Mouse (Mus musculus) erythroblast, adult 5-6 weeks (primary cell): Measurements from ENCODE around the gene Treml2. TPM values are rescaled to one million over a fixed set of nuclear protein-coding genes. Genes with fewer than 3 reads are reported as not detected.

ENCODE experiments used
- ATAC-seq: replicated peaks from 2 replicates; pipeline ENCODE4 v1.8.0; 2016; ENCODE audit warnings: moderate number of reproducible peaks, mild to moderate bottlenecking, moderate TSS enrichment, inconsistent platforms; ENCODE audit not compliant: poor library complexity, low FRiP score, severe bottlenecking
- total RNA-seq, 2 experiments: library from RNA; stranded (forward) in 1 of 2; stranded (reverse) in 1 of 2; fragments of 150-400 nt in 1 of 2; fragments of 200-764, 138-1000 nt in 1 of 2; gene quantifications; 2 replicates each; pipeline versions ENCODE4 v1.2.3 to v1.2.4; 2015 to 2017; ENCODE audit warnings: low replicate concordance in 2 of 2

Gene Treml2
- total RNA-seq (2015; ENCODE audit: low replicate concordance) (13.4 and 26.1 TPM in 2 replicates), total RNA-seq (2017; ENCODE audit: low replicate concordance) (13.8 and 15.1 TPM in 2 replicates)

DNA sequence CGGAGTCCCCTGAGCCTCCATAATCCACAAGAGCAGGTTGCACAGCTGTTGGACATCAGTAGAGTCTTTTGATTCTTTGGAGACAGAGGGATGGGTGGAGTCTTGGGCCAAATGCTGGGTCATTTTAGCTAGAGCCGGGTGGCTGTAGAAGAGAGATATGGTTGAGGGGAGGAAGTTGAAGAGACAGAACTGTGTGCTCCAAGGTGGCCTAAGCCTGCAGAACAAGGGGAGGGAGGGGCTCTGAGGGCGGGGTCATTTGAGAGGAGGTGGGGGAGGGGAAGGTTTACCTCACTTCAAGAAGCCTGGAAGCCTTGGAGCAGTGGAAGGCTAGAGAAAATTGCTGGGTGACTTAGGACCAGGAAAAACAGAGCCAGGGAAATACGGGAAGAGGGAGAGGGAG, at the start of gene Treml2:
TSS of gene Treml2 (plus strand) at position 296 of the 400 bp plus-strand sequence.
- peak; percentile 70 for ATAC-seq

DNA sequence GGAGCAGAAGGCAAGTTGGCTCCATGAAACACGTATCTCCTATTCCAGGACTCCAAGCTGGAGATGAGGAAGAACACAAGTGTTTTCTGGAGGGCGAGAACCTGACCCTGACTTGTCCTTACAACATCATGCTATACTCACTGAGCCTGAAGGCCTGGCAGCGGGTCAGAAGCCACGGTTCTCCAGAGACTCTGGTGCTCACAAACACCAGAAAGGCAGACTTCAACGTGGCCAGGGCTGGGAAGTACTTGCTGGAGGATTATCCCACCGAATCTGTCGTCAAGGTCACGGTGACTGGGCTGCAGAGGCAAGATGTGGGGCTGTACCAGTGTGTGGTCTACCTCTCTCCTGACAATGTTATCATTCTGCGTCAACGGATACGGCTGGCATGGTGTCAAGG, 49.8 kb upstream of the Treml2 start:
- no peak for ATAC-seq

- no peak for ATAC-seq
These were observed 48.7 kb upstream of the Treml2 start for GRCm38 (mm10) chr17:48250631-48251030.

DNA sequence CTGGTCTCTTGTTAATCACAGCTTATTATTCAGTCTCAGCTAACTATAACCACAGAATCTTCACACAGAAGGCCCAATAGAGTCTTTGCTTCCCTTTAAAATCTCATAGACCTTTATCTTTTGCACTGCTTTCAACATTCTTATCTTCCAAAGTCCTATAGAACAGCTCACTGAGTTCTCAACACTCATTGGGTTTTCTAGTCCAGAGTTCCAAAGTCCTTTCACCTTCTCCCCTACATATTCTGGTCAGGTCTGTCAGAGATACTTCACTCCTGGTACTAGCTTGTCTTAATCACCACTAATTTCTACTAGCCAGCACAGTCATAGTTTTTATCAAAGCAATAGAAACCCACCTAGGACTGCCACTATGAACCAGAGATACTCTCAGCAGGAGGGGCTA, 42.7 kb upstream of the Treml2 start:
- no peak for ATAC-seq

- no peak for ATAC-seq
These were observed 37.4 kb upstream of the Treml2 start for GRCm38 (mm10) chr17:48261868-48262267.

DNA sequence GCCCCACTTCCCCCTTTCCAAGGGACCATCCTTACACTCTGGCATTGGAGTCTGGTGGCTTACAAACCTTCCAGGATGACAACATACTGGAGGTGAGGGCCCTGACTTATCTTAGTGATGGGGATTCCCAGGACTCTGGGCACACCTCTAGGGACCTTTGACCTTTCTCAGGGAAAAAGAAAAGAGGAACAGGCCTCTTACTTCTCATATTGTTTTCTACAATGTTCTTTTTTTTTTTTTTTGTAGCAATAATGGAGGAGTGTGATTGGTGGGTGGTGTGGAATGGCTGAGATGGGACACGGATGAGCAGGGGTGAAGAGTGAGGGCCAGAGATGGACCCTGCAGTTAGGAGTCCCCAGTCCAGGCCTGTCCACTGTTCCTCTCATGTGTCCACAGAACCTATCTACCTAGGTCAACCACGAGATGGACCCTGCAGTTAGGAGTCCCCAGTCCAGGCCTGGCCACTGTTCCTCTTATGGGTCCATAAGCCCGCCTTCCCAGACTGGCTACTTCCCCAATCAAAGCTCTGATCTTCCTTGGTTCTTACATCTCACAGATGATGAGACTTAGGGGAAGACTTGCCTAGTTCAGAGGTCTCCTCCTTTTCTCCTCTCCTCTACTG, 35.4 kb upstream of the Treml2 start, which contains the start of gene Treml4:
TSS of gene Treml4 (plus strand) at position 555 of the 622 bp plus-strand sequence.
- ATAC-seq = no peak

DNA sequence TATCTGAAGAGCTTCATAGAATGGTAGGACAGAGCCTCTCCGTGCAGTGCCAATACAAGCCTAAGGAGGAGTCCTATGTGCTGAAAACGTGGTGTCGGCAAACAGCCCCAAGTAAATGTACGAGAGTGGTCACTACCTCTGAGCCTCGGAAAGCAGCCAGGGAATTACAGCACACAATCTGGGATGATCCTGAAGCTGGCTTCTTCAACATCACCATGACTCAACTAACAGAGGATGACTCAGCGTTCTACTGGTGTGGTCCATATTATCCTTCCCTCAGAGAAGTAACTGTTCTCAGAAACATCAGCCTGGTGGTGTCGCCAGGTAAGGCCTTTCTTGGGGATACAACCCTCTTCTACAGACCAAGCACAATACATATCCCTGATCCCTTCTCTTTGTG, 34.6 kb upstream of the Treml2 start:
- ATAC-seq = peak; percentile 88

DNA sequence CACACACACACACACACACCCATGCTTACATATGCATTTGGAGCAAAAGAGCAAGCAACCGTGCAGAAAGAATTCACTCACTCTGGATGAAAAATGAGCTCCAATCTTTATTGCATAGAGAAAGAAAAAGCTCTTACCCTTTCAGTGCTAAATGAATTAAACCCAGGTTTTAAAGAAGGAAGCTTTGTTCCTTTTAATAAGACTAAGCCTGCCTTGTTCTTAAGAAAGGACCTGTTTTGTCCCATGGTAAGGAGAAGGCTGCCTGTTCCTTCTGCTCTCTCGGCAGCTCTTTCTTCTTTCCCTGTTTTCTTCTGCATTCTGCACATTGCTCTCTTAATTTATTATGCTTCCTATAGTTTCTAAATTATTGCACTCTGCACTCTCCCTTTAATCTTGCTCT, 33.2 kb upstream of the Treml2 start:
- ATAC-seq = no peak

DNA sequence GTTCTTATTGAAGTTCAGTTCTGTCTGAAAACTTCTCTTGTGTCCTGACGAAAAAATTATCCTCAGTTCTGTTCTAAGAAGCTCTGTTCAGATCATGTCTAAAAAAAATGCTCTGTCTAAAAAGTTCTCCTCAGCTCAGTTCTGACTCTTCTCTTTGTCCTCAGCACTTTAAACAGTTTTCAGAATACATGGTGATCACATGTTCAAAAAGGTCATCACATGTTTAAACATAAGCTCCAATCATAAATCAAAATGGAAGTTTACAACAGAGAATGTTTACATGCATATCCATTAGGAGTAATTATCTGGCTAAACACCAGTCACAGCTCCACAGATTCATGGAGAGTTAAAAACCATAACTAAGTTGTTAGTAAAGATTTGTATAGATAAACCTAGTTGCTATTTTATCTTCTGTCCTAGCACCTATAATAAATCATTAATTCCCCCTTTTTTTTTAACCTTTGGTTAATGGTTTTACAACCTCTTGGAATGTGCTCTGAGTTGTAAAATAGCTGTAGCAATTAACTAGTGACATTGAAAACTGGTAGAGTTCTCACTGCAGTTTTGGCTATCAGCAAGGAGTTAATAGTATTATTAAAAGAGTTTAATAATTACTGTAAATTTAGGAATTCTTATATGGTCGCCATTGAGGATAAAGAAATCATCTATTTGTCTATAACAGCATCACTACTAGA, 32.5 kb upstream of the Treml2 start:
- no peak for ATAC-seq

- ATAC-seq = no peak
These were observed 31.7 kb upstream of the Treml2 start for GRCm38 (mm10) chr17:48267591-48267990.

- ATAC-seq = no peak
These were observed 31.0 kb upstream of the Treml2 start for GRCm38 (mm10) chr17:48268276-48268675.

GRCm38 (mm10) chr17:48269833-48270232, 29.5 kb upstream of the Treml2 start:
- no peak for ATAC-seq

GRCm38 (mm10) chr17:48272158-48272557, 27.1 kb upstream of the Treml2 start:
- peak; percentile 92 for ATAC-seq

DNA sequence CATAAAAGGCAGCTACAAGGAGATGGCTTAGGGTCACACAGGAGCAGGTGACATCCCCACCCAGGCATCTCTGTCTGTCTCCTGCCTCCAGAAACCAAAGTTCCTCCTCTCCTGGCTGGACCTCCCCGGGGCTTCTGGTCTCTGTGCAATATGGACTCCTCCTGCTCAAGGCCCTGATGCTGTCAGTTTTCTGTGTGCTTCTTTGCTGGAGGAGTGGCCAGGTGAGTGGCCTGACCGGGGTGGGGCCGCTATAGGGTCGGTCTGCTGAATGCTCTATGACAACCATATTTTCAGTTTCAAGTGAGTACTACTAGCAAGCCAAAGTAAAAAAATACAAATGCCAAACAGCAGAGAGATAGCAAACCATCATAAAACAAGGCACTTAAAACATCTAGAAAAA, 26.7 kb upstream of the Treml2 start:
- peak; percentile 40 for ATAC-seq

GRCm38 (mm10) chr17:48274098-48274497, 25.2 kb upstream of the Treml2 start:
- no peak for ATAC-seq

DNA sequence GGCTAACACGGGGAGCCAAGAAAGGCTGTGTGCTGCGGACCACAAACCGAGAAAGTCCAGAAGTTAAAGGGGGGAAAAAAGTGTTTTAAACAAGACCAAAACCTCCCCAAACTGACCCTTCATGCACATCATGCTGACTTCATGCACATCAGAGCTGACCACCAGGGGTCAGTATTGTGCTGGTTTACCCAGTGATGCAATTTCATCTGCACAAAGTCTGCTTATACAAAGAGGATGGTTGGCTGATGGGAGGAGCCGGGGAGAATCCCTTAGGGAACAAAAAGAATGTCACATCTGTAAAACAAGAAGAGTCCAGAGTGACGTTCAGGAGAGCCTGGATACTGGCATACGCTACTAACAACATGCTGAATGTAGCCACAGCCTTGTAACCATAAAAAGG, 24.4 kb upstream of the Treml2 start:
- ATAC-seq = peak; percentile 64

DNA sequence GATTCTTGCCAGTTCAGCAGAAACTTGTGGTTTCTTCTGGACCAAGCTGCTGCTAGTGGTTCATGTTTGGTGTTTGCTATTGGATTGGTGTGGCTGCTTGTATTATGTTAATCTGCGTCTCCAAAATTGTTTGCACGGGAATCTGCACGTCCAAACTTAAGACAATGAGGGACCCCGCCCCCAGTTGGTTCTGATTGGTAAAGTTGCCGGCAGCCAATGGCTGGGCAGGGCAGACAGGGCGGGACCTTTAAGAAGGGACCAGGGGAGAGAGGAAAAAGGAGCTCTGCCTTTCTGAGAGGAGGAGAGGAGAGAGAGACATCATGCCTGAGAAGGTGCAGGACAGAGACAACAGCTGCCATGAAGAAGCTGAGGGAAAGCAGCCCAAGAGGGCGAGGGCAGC, 23.6 kb upstream of the Treml2 start:
- ATAC-seq = no peak

DNA sequence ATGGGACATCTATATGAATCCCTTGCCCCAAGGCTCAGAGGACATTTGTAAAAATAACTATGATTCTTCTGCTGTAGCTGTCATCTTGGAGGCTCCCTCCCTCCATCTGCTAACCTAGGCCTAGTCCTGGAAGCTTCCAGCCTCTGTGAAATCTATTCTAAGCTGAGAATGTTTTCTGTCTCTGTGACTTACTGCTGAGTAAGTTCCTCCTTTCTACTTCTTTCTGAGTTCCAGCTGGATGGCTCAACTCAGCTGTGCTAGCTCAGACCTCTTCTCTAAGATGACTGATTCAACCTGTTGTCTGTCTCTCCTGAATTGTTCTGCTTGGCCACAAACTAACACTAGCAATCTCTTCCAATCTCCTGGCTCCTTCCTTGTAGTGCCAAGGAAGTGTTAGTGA, 20.9 kb upstream of the Treml2 start:
- ATAC-seq = no peak

- ATAC-seq = no peak
These were observed 20.3 kb upstream of the Treml2 start for GRCm38 (mm10) chr17:48279002-48279401.

DNA sequence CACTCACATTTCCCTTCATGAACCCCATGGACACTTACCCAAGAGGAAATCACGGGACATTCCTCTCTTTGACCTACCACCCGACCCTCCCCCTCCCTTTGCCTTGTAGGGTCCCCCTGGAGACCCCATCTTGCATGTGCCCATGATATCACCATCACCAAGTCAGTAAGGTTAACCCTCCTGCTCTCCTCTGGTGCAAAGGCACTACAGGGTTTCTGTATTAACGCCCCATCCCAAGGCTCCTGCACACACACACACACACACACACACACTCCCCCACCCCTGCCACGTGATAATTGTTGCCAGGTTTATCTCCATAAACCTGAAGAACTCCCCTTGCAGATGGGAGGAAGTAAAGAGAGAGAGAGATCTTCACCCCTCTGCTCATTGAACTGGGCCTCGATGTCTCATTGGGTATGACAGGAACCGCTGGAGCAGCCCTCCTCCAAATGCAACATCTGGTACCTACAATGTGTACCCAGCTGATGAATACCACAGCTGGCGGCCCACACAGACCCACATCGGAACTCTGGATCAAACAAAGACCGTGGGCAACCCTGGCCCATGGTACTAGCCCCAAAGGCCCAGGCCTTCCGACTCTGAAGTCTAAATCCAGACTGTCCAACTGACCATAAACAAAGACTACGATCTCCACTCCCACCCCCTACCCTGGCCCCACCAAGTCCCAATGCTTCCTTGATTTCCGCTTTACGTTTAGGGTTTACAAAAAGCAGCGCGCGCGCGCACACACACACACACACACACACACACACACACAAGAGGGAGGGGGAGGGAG, 18.2 kb upstream of the Treml2 start:
- peak; percentile 56; the same call in 1 of the 2 replicates for ATAC-seq

- peak; percentile 90 for ATAC-seq
These were observed 17.6 kb upstream of the Treml2 start for GRCm38 (mm10) chr17:48281739-48282085.
